Mouse (Mus musculus) neutrophil, adult 5-6 weeks (primary cell): ENCODE results near the gene Olfr222. TPM values are rescaled to one million over a fixed set of nuclear protein-coding genes. Genes with fewer than 3 reads are reported as not detected.
"Not testable (repeated sequence)": the region's sequence is repeated elsewhere in the genome, so short reads cannot be mapped to it uniquely, and the experiment has no call there.

Experiments used
- ATAC-seq: fragments of 151-379, 151-347 bp; 2 replicates; pipeline ENCODE4 v1.8.0; 2017; ENCODE audit warnings: mild to moderate bottlenecking, moderate TSS enrichment; ENCODE audit not compliant: insufficient number of reproducible peaks, poor library complexity, low FRiP score, severe bottlenecking; ENCODE audit errors: extremely low read depth
- total RNA-seq: library from RNA; stranded (forward); fragments of 200-1000 nt; gene quantifications from 2 replicates; pipeline ENCODE4 v1.2.3, GENCODE M21; 2017

Gene Olfr222
- total RNA-seq = not detected in 2 replicates

DNA sequence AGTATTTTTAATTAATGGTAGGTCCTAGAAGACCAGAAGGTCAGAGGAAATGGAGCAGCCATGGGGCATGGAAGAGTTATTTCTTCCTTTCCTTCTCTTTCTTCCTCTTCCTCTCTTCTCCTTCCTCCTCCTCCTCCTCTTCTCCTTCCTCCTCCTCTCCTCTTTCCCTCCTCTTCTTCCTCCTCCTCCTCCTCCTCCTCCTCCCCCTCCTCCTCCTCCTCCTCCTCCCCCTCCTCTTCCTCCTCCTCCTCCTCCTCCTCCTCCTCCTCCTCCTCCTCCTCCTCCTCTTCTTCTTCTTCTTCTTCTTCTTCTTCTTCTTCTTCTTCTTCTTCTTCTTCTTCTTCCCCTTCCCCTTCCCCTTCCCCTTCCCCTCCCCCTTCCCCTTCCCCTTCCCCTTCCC lies at the start of gene Olfr222:
TSS of gene Olfr222 (minus strand) at position 101 of the 400 bp plus-strand sequence.
- not testable (repeated sequence) for ATAC-seq

DNA sequence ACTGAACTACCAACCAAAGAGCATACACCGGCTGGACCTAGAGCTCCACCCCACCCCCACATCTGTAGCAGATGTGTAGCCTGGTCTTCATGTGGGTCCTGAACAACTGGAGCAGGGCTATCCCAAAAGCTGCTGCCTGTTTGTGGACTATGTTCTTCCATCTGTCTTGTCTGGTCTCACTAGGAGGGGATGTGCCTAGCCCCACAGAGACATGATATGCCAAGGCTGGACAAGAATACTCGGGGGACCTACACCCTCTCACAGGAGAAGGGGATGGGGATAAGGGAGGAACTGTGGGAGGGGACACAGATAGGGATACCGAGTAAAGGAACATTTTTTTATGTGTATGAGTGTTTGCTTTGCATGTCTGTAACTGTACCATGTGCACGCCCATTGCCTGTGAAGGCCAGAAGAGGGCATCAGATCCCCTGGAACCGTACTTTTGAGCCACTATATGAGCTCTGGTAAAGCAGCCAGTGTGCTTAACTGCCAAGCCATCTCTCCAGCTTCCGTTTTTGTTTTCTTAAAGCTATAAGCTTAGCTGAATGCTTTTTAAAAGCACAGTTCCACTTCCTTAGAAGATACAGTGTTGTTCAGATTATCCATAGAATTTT lies 48.1 kb upstream of the Olfr222 start:
- peak; percentile 90; the same call in 1 of the 2 replicates for ATAC-seq

DNA sequence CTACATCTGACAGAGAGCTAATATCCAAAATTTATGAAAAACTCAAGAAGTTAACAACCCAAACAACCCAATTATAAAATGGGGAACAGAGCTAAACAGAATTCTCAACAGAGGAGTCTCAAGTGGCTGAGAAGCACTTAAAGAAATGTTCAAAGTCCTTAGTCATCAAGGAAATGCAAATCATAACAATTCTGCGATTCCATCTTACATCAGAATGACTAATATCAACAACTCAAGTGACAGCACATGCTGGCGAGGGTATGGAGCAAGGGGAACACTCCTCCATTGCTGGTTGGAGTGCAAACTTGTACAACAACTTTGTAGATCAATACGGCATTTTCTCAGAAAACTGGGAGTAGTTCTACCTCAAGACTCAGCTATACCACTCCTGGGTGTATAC lies 46.2 kb upstream of the Olfr222 start:
- ATAC-seq = no peak

DNA sequence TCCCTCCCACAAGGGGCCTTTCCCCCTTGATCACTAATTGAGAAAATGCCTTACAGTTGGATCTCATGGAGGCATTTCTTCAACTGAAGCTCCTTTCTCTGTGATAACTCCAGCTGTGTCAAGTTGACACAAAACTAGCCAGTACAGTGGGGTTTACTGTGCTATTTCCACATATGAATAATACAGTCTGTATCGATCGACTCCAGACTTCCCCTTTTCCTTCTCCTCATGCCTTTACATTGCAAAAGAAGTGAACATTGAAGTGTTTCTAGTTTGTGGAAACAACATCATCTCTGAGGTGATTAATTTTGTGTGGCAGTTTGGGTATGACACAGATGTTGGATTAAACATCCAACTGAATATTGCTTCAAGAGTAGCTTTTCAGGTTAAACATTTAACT lies 41.0 kb upstream of the Olfr222 start:
- ATAC-seq = not testable (repeated sequence)

DNA sequence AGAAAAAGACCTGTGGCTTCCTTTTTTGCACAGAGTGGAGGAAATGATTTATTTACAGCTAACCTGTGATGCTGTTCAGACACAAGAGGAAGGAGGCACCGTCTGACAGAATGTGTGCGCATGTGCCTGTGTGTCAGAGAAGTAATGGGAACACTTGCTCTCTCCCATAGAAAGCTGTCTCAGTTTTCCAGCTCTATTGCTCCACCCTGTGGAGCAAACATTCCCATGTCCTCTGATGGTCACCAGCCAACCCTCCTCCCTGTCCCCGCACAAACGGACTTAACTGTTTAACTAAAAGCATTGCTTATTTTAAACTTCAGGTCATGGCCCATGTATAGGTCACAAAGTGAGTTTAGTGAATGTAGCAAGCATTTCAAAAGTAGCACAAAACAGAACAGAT lies 38.1 kb upstream of the Olfr222 start:
- no peak for ATAC-seq

DNA sequence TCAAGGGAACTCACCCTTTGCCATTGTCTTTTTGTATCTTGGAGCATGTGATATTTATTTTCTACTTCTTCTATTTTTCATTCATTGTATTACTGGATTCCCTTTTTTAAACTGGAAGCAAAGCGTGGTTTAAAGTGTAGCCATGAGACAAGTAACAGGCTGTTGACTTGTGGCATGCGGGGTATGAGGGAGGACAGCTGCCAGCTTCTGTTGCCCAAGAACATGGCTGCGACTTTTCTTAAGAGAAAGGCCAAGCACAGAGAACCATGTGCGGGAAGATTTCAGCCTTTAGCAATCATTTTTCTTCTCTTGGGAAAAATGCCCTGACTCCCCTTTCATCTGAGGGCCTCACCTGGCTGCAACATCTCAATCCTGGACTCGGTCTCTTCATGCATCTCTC lies 35.6 kb upstream of the Olfr222 start:
- no peak for ATAC-seq

DNA sequence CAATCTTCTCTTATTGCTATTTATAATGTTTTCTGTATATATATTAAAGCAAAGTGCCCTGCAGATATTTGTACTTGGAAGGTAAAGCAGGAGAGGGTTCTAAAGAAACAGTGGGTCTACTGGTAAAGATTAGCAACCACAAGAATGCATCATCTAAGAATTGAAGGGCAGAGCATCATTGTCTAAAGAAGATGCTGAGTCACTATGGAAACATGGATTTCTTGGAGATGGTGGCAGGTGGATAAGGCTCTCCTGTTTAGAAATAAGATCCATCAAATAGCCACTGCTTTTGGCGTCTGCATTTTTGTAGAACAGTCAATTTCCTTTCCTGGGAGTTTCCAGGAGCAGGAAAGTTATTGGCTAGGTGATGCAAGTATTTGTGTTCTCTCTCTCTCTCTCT lies 26.3 kb upstream of the Olfr222 start:
- no peak for ATAC-seq

DNA sequence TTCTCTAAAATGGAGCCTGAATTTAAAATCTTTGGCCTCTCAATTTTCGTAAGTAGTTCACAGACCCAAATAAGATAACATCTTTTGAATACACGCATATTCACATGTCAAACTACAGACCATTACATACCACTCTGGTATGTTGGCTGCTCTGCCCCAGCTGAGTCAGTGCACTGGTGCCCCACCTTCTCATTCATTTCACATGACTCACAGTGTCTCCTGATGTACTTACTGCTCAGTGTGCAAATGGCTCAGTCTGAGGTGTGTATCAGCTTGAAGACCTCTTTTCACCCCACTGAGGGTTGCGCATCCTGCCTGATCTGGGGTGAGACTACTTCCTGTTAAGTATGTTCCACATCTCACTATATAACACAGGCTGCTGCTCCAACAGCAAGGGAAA lies 24.8 kb upstream of the Olfr222 start:
- ATAC-seq = no peak

DNA sequence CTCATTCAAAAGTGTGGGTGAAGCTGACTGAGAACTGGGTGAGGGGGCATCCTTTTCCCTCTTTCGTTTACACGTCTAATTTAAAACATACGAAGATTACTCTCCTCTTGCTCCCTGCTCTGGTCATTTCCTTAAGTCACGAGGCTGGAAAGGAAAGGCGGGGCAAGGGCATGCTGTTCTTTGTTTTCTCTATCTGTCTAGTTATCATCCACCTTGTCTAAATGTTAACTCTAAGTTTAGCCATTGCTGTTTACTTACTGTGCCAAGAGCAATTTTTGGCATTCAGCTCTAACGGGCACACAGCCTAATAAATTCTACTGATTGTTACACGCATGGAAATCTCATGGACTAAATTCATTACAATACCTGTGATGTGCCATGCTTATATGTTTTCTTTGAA lies 23.2 kb upstream of the Olfr222 start:
- no peak for ATAC-seq

DNA sequence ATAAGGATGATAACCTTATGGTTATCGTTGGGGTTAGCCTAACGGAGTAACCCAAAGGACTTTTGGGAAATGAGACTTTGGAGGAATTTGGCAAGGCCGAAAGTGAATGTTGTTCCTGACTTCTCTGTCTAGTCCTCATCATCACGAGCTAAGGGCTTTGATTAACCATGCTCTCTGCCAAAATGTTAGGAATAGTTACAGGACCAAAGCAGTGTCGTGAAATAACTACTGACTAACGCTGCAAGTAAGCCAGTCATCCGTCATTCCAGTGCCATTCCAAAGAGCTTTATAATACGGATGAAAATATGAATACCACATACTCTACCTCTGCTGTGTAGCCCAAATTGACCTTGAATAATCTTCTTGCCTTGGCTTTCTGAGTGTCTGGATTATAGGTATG lies 20.9 kb upstream of the Olfr222 start:
- ATAC-seq = no peak

DNA sequence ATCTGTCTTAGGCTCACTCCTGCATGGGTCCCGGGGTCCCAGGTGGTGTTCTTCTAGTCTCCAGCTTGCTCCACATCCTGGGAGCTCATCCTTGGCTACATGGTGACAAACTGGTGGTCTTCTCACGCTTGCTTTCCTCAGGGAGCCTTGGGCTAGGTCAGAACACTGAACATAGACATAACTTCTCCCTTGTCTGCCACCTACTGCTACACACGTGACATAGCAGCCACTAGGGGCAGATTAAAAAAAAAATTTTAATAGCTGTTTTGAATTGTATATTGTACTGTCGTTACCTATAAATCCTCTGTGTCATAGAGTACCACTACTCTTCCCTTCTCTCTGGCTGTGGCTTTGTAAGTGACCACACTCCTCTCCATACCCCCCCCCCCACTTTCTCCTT lies 20.1 kb upstream of the Olfr222 start:
- ATAC-seq = no peak

DNA sequence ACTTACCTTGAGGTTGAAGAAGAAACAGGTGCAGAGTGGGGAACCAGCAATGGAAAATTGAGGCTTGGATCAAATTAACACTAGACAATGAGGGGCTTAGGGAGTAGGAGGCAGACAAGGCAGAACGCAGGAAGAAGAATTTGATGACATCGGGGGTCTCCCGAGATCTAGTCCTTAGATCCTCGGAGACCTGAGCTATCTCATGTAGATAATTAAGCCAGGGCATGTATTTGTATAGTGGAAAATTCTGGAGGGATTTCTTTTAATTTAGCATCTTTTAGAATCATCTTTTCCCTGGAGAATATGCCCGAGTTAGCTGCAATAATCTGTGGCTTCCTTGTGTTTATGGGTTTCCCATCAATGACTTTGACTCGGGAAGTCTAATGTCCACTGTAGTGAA lies 17.2 kb upstream of the Olfr222 start, which contains the start of gene Olfr223:
TSS of gene Olfr223 (minus strand) at position 101 of the 400 bp plus-strand sequence.
- no peak for ATAC-seq

DNA sequence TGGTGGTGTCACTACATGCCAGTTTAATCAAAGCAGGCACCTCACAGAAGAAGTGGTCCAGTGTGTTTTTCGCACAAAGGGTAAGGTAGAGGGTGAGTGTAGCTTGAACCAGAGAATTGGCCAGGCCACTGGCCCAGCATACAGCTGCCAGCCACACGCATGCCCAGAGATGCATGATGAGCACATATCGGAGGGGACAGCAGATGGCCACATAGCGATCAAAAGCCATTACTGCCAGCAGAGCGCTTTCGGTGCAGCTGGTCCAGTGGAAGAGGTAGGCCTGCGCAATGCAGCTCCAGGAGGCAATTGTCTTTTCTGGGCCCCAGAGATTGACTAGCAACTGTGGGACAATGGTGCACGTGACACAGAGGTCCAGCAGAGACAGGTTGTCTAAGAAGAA lies 13.5 kb upstream of the Olfr222 start:
- ATAC-seq = no peak

DNA sequence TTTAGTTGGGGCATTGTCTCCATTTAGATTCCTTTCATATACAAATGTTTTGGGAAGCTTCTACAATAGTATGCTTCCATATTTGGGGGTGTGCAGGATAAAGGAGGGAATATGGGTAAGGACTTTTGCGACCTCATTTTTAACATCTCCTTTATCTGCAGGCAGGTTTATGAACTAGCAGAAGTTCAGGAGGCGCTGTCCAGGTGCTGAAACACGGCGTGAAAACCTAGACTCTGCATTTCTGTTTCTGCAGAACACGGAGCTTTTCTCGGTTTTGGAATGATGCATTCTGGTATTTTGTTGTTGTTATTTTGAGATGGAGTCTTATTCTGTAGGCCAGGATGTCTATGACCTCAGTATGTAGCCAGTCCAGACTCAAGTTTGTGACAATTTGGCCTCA lies 8.5 kb upstream of the Olfr222 start:
- no peak for ATAC-seq

DNA sequence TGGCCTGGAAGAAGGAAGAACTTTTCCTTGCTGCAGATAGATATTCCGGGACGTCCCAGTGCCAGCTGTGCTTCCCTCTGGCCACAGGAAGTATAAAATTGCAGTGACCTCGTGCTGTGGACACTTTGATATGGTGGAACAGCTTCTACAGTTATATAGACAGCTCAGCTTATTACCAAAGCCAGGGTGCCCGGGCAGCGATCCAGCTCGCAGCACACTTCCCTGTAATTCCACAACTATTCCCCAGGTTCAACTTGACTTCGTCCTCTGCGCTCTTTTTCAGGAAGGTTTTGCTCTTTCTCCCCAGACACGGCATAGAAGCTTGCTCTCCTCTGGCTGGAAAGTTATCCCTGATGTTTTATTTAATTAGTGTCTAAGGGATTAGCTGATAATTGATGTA lies 309 bp downstream of the Olfr222 start:
- ATAC-seq = no peak

DNA sequence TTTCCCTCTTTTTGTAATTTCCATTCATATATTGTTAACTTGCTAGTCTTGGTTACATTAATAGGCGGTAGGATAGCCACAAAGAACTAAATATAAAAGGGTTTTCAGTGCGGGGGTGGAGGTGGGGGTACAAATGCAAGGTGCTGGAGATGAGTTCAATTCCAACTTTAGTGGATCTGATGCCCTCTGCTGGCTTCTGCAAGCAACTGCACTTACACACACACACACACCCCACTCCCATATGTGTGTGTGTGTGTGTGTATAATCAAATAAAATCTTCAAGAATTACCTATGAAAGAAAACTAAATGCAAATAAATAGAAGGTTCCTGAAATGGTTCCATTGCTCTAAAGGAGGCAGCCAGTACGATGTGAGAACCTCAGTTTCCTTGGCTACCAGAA lies 6.7 kb downstream of the Olfr222 start:
- 0 out of 2 replicates have a peak, but pooled peaks have one; percentile 40 for ATAC-seq

DNA sequence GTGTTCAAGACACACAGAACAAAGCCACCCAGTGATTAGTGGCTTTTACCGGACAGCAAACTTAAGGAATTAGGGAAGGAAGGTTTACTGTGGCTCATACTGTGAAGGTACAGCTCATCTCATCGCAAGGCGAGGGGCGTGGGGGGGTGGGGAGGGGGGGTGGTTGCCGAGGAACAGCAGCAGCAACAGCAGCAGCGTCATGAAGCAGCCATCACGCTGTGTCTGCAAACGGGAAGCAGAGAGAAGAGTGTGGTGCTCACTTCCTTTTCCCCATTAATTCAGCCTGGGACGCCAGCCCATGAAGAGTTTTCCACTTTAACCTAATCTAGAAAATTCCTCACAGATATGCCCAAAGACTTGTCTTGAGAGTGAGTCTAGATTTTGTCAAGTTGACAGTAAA lies 13.2 kb downstream of the Olfr222 start:
- ATAC-seq = no peak

DNA sequence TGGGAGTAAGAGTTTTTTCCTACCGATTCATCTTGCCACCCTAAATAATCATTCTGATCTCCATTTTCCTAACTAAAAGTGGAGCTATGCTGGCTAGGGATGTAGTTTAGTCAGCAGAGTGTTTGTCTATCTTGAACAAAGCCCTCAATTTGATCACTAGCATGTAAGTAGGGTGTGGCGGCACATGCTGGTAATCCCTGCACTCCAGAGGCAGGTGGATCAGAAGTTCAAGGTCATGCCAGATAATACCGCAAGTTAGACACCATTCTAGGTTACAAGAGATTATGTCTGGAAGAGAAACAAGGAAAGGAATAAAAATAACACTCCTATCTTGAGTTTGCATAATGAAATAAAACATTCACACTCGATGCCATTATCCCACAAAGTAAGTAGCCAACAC lies 13.7 kb downstream of the Olfr222 start:
- ATAC-seq = no peak

DNA sequence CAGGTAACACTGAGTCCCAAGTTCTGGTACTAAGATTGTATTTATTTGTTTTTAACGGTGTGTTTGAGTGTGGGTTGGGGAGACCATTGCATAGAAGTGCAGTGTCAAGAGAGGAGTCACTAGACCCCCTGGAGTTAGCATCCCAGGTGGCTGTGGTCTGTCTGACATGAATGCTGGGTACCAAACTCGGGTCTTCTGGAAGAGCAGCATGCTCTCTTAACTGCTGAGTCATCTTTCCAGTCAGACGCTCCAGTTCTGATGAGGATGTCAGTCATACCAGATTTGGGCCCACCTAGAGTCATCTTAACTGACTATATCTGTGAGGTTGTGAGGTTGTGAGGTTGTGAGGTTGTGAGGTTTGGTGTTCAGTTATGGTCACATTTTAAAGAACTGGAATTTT lies 15.1 kb downstream of the Olfr222 start:
- ATAC-seq = no peak

DNA sequence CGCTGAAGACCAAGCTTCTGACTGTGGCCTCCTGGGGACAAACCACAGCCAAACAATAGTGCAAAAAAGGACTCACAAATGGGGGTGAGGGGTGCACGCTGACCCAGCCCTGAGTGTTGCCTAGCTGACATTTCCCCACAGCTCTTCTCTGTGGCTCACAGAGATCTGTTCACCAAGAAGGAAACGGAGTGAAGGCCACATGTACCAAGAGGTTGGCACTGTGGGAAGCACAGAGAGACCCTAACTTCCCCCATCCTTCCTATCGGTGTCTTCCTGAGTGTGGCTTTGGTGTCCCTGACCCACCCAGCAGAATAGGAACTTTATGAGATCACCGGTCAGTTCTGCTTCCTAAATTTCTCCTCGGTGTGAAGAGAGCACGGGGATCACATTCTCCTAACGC lies 21.5 kb downstream of the Olfr222 start:
- no peak for ATAC-seq

DNA sequence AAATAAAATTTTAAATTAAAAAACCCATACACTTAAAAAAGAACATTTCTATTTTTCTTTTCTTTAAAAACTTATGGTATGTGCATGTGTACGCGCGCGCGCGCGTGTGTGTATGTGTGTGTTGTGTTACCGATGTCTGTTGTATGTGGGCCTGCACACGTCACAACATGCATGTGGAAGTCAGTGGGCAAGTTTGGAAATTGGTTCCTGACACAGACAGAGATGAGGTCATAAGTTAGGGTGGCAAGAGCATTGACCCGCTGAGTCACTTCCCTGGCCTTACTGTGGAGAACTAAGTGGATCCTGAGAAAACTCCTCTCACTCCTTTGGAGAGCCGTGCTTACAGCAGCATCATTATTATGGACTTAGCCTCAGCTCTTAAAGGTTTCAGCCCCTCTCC lies 21.9 kb downstream of the Olfr222 start:
- peak; percentile 42; the same call in 1 of the 2 replicates for ATAC-seq
